Mouse (Mus musculus) G1E-ER4 (cell line): ENCODE data around the gene Hdac10. TPM values are rescaled to one million over a fixed set of nuclear protein-coding genes. Genes with fewer than 3 reads are reported as not detected.

ENCODE experiments used
- GATA1 ChIP-seq: IDR thresholded peaks from one replicate; pipeline ENCODE4 v1.8.0; 2012; ENCODE audit warnings: low read length, inconsistent platforms
- polyA plus RNA-seq: library from polyadenylated mRNA; stranded (reverse); fragments of >175 nt; gene quantifications from 2 replicates; pipeline ENCODE4 v1.2.3, GENCODE M21; 2012

Hdac10 gene
- polyA plus RNA-seq, 1 experiment = 8.5 TPM

DNA sequence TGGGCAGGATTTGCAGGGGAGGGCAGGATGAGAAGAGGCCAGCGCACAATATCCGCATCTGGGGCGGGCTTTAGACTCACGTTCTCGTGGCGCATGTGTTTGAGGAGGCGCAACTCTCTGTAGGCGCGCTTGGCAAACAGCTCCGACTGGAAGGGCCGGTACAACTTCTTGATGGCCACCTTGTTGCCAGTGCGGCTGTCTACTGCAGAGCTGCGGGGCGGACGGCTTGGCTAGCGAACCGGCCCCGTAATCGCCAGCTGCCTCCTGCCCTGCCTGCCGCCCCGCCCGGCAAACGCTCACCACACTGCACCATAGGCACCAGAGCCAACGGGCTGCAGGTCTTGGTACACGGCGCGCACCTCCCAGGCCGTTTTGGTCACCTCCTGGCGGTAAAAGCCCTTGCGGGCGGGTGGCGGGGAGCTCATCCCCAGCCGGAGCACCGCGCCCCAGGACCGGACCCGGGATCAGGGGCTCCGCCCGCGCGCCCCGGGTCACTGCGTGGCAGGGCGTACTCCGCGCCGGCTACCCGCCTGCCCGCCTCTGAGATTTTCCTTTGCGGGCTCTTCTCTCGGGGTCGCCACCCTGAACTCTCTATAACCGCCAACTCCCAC lies 11.7 kb upstream of the Hdac10 start:
- no peak for TF ChIP-seq GATA1

DNA sequence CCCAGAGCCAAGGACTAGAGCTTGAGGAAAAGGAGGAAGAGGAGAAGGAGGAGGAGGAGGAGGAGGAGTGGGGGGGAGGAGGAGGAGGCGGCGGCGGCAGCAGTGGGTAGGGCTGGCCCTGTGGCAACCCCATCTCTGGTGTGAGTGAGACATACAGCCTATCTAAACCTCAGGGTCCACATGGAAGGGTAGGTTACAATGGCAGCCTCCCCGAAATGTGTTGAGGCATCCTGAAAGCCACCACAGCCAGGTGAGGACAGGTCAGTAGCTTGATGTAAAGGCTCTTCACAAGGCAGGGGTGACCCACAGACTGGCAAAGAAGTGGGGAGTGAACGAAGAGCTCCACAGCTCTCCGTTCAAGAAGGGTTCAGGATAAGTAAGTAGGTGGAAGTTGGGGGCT lies 10.0 kb upstream of the Hdac10 start:
- TF ChIP-seq GATA1 = no peak

DNA sequence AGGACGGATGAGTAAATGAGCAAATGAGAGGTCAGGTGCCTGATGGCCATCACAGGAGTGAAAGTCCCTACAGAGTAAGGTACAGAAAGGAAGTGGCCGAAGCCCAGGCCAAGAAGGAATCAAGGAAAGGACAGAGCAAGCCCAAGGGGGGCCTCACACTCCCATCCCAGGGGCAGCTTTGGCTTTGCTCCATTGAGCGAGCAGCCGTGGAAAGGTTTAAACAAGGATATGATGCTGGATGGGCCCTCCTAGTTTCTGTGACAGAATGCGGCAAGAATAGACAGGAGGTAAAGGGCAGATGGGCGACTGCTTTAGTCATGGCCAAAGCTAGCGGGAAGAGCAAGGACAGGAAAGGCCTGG lies 9.5 kb upstream of the Hdac10 start:
- no peak for TF ChIP-seq GATA1

DNA sequence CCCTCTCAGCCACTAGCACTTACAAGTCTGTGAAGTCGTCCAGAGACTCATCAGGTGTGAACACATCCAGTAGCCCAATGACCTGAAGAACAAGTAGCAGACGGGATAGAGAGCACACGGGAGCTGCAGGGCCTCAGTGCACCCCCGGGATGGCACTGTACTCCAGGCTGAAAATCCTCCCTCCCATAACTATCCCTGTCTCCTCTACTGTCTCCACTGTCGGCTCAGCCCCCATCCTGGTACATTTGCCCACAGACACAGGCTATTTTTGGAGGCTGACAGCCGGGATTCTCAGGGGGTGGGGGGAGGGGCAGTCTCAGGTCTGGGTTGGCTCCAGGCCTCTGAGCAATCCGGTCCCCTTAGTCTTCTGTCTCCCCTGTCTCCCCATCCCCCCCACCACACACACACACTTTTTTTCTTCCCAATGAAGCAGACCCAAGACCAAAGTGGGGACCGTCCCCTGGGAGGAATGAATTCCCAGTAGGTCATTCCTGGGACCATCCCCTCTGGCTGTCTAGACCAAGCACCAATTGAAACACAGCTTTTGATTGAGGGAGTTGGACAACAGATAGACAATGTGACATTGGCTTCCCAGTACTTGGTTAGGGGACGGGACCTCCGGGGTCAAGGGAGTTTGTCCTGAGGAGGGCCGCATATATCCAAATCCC lies 9.0 kb upstream of the Hdac10 start:
- no peak for TF ChIP-seq GATA1

DNA sequence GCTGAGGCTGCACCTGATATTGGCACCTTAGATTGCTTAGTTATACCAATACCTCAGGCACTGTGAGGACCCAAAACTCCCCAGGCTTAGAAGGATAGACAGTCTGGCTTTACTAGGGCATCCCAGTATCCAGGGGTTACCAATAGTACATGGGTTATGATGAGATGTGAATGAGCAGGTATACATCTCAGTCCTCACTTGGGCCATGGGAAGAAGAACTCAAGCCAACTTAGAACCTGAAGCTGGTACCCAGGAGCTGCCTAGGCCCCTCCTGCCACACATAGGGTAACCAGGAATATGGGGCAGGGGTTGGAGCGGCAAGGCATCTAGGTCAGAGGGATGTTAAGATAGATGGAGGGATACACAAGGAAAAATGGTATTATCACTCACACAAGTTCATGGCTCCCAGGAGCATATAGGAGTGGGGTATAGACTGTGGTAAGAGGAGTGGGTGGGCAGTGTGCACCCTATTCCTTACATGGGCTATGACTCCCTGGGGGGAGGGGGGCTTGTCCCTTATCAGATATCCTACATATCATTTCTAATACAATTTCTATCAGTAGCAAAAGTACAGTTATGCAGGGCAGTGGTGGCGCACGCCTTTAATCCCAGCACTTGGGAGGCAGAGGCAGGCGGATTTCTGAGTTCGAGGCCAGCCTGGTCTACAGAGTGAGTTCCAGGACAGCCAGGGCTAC lies 8.1 kb upstream of the Hdac10 start:
- no peak for TF ChIP-seq GATA1

DNA sequence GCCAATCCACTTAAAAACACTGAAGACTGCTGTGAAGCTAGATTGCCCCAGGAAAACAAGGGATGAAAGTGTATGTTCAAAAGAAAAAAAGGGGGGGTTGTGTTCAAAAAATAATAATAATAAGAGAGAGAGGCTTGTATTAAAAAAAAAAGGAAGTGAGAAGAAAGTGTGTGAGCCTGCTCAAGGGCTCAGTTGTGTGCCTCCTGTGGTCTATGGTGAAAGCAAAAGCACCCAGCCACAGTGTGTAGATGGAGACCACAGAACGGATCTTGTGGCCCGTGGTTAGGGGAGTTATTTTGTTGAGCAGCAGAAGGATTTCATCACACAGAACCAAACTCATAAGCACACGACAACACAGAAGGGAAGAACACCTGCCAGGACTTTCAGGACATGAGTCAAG lies 2.8 kb upstream of the Hdac10 start:
- TF ChIP-seq GATA1 = no peak

DNA sequence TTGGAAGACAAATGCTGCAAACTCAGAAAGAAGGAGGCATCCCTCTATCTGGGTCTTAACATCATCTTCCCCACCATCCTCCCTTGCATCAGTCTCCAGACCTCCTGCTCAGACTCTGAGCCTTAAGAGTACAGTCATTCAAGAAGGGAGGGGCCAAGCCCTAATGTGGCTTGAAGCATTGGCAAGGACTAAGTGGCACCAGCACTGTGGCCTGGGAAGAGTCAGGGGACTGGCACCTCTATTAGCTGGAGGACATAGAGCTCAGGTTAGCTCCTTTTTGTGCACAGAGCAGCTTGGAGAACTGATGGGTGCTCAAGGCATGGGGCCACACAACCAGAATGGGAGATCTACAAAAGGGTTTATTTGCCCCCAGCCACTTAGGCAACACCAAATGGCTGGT lies 1.7 kb upstream of the Hdac10 start:
- TF ChIP-seq GATA1 = no peak

DNA sequence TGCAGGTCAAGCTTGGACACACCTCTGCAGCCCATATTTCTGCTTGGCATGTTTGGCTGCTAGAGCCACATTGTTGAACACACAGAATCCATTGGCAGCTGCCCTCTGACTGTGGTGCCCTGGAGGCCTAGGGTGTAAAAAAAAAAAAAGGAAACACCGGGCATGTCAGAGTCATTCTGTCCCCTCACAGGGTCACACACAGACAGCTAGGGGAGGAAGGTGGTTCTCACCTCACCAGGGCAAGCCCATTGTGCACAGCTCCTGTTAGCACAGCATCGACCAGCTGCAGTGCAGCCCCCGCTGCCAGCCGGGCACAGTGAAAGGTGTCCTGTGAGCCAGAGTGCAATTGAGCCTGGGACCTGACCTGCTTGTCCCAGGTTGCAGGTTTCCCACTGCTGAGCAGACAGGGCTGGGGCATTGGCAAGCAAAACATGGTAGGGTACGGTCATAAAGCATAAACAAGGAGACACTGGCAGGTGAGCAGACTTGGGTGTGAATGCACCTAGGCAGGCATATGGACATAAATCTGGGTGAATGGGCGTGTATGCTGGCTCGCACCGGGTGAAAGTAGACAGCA lies 1.0 kb downstream of the Hdac10 start:
- TF ChIP-seq GATA1 = no peak

DNA sequence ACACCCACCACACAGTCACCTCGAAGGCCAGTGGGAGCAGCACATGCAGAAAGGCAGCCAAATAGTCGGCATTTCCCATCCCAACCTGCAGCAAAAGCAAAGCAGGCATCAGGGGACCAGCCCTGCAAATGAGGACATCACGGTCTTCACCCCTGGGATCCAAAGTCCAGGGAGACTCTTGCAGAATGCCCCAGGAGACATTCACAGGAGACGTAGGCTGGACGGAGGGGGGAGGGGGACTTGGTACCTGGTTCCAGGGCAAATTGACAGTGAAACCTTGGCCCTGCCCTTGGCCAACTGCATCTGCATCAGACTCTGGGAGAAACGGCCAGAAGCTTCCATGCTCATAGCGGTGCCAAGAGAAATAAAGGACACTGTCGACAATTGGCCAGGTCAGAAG lies 1.9 kb downstream of the Hdac10 start:
- TF ChIP-seq GATA1 = no peak

DNA sequence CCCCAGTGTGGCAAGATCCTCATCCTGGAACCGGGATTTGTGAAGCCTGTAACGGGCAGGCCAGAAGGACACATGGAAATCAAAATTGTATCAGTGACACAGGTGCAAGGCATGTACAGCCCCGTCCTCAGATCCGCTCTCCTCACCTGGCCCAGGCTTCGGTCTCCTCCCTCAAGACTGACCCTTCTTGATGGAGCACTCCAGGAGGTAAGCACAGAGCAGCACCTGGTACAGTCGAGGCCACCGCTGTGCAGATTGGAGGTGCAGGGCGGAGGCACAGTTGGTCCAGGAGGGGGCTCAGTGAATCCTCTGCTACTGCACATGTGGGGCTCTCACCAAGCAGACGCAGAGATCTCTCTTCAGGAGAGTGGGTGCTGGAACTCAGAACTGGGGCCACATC lies 3.1 kb downstream of the Hdac10 start:
- no peak for TF ChIP-seq GATA1

DNA sequence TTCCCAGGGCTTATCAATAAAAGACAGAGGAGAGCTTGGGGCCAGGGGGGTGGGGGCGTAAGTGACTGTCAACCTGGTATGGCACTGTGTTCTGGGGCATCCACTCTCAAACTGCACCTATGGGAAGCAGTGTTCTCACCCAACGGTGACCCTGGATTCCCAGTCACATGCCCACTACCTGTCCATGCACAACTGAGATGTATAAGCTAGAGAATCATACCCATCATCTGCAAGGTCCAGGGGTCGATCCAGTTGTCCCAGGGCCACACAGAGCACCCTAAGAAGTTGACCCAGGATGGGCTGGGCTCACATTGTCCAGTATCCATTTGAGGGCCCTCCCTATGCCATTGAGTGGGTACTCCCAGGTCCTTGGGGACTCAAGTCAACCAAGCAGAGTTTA lies 4.2 kb downstream of the Hdac10 start:
- TF ChIP-seq GATA1 = no peak

DNA sequence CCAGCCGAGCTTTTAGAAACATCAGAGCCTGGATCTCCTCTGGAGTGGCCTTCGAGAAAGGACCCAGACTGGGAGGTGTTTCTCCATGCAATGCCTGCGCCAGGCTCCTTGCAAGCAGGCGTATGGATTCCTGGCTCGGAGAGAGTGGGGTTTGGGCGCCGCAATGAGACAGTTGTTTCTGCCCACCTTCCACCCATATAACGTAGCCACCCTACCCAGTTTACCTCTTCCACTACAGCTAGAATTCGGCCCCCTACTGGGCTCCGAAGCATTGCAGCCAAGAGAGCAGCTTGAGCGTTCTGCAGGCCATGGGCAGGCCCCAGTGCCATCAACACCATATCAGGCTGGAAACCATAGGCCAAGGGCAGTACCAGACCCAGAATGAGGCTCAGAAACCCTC lies 4.9 kb downstream of the Hdac10 start:
- TF ChIP-seq GATA1 = no peak

DNA sequence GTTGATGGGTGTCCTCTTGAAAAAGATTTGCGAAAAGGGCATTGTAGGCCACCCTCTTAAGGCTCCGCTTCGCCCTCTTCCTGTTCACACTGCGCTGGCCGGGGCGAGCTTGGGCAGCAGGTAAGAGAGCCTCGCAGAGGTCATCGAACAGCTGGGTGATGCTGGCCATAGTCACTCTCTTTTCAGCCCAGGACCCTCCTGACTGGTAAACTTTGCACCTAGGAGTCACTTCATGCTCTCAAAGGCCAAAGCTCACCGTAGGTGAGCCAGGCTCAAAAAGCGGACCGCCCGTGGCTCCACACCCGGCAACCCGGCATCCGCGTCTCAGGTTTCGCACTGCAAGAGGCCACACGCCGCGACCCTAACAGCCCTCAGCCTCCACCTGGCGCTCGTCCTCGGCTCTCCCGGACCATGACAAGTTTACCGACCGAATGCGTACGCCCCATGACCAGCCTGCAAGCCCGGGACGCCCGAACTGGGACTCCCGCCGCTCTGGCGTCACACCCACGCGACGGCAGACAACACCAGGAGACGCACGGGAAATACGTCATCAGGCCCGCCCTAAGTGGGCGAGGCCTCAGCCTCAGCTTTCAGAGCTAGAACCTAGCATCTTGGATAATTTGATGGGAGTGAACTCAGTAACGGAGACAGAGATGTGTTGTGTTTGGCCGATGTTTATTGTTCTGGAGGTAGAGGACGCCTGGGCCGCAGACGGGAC lies 5.7 kb downstream of the Hdac10 start, which contains the start of gene Tubgcp6:
Tubgcp6 (minus strand) TSS at position 464 of the 718 bp plus-strand sequence.
- TF ChIP-seq GATA1 = no peak

DNA sequence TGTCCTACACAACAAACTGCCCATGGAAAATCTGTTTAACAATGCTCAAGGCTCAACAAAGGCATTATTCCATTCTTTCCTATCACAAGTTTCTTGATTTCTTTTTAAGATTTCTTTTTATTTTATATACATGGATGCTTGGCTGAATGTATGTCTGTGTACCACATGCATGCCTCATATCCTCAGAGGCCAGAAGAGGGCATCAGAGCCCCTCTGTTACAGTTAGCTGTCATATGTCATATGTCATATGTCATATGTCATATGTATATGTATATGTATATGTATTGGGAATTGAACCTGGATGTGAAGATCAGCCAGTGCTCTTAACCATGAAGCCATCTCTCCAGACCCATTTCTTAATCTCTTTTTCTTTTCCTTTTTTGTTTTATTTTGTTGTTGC lies 10.5 kb downstream of the Hdac10 start:
- no peak for TF ChIP-seq GATA1

DNA sequence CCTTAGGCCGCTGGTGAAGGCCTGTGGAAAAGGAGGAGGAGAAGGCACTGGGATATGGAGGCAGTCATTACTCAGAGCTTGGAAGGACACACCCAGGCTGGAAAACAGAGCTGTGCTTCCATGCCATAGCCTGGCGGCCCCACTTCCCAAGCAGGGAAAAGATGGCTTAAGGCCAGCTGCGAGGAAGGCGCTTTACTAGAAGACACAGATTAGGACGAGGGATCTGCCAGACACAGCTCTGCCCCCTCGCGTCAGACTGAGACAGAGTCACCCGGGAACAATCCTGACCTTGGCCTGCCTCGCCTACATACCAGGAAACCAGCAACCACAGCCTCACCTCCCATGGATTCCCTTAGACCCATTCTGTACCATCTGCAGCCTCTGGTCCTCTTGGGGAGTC lies 18.4 kb downstream of the Hdac10 start:
- no peak for TF ChIP-seq GATA1

DNA sequence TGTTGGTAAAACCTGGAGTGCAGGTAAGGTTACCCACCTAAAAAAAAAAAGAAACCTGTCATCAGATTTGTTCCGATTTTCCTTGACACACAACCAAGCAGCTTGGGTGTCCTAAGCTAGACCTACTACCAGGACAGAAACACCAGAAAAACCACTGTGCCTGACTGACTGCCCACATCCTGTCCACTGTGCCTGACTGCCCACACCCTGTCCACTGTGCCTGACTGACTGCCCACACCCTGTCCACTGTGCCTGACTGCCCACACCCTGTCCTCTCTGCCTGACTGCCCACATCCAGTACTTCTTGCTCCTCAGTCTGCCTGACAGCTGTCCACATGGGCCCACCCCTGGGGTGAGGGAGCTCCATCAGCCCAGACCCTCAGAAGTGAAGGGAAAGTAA lies 21.5 kb downstream of the Hdac10 start:
- TF ChIP-seq GATA1 = no peak
